Mouse (Mus musculus): ENCODE results near the gene Ubald2.

DNA sequence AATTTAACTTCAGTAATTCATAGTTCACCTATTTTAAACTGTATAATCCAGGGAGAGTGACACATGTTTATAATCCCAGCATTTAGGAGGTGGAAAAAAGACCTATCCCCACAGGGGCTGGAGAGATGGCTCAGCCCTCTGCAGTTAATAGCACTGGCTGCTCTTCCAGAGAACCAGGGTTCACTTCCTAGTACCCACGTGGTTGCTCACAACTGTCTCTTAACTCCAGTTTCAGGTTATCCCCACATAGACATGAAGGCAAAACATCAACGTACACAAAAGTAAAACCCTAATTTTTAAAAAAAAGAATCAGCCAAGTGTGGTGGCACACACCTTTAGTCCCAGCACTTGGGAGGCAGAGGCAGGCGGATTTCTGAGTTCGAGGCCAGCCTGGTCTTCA is 28.3 kb upstream of the Ubald2 start:
- TF ChIP-seq CTCF (IDR thresholded peaks at IDR 0.05) (no peak), EP300 (IDR thresholded peaks at IDR 0.05) (no peak)
